Mouse (Mus musculus) forebrain, embryonic 15.5 days (tissue): ENCODE measurements around the gene Tmem115. TPM values are rescaled to one million over a fixed set of nuclear protein-coding genes. Genes with fewer than 3 reads are reported as not detected.
A peak's percentile ranks its signal among the peaks of the same experiment; 100 is the strongest.

Experiments
- ATAC-seq: fragments of 200-750 bp; cut with Nextera tagmentation; replicated peaks from 2 replicates; pipeline ENCODE4 v1.8.0; 2017; ENCODE audit warnings: mild to moderate bottlenecking, moderate TSS enrichment, moderate library complexity
- H3K27ac ChIP-seq: fragments of 300-500 bp; sonication (generic); replicated peaks from 2 replicates; pipeline ENCODE4 v1.5.1; 2015; ENCODE audit warnings: mild to moderate bottlenecking, inconsistent platforms
- H3K27me3 ChIP-seq: fragments of 300-500 bp; sonication (generic); 2 replicates; pipeline ENCODE4 v1.6.1; 2015; ENCODE audit warnings: inconsistent platforms
- H3K36me3 ChIP-seq: fragments of 300-500 bp; sonication (generic); 2 replicates; pipeline ENCODE4 v1.6.1; 2015; ENCODE audit warnings: mild to moderate bottlenecking, inconsistent platforms
- H3K4me1 ChIP-seq: fragments of 300-500 bp; sonication (generic); 2 replicates; pipeline ENCODE4 v1.6.1; 2015; ENCODE audit warnings: inconsistent platforms
- H3K4me2 ChIP-seq: fragments of 300-500 bp; sonication (generic); replicated peaks from 2 replicates; pipeline ENCODE4 v1.6.1; 2015; ENCODE audit warnings: mild to moderate bottlenecking, inconsistent platforms
- H3K4me3 ChIP-seq: fragments of 300-500 bp; sonication (generic); 2 replicates; pipeline ENCODE4 v1.5.1; 2015; ENCODE audit warnings: mild to moderate bottlenecking, inconsistent platforms
- H3K9ac ChIP-seq: fragments of 300-500 bp; sonication (generic); replicated peaks from 2 replicates; pipeline ENCODE4 v1.6.1; 2015; ENCODE audit warnings: mild to moderate bottlenecking, inconsistent platforms
- H3K9me3 ChIP-seq: fragments of 300-500 bp; sonication (generic); 2 replicates; pipeline ENCODE4 v1.6.1; 2016; ENCODE audit warnings: inconsistent platforms
- whole genome bisulfite sequencing: fragments of 180-500 bp; shearing (Covaris S2); methylation state at CpG from one replicate; pipeline ENCODE4 v1.1.7; 2015; ENCODE audit warnings: mixed read lengths; 5-methylcytosine and 5-hydroxymethylcytosine counted together
- polyA plus RNA-seq: library from polyadenylated mRNA; unstranded; fragments of >200 nt; fragmentation: Nextera tagmentation; extraction: Ambion mirVana; gene quantifications from 2 replicates; pipeline ENCODE4 v1.2.1, GENCODE M21; 2015

The Tmem115 gene
- polyA plus RNA-seq, 1 experiment from 2014 or later, result 45.8 TPM

DNA sequence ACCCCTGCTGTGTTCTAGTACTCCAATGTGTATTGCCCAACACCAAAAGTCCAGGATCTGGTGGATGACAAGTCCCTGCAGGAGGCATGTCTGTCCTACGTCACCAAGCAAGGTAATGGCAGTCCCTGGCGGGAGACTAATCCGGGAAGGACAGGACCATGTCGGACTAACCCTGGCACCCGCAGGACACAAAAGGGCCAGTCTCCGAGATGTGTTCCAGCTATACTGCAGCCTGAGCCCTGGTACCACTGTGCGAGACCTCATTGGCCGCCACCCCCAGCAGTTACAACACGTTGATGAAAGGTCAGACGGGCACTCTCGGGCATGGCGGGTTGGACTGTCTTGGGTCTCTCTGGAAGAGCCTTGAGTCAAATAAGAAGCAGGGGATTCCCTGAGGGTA is 11.0 kb downstream of the Tmem115 start:
- no peak for ATAC-seq
- Histone ChIP-seq H3K4me1 (peaks cover 42% of the 10 kb centered on the region), H3K9ac (no peak overlapping the region), H3K9me3 (no peaks in the 10 kb centered on the region), H3K4me3 (no peak overlapping the region), H3K4me2 (no peak overlapping the region), H3K27ac (no peak overlapping the region), H3K27me3 (0 out of 2 replicates have a peak, but pooled peaks cover 2% of the 10 kb centered on the region), H3K36me3 (peaks cover 23% of the 10 kb centered on the region)
- WGBS, result 93% methylated on average over 12 of the region's 12 CpGs

- H3K4me1 ChIP-seq, result peaks cover 42% of the 10 kb centered on the region
- WGBS, result 82% methylated on average over 10 of the region's 10 CpGs
Observed at GRCm38 (mm10) chr9:107545199-107545598, 11.5 kb downstream of the Tmem115 start.

GRCm38 (mm10) chr9:107545602-107546001 is 11.9 kb downstream of the Tmem115 start:
- WGBS, result 7% methylated on average over 3 of the region's 3 CpGs
- no peak overlapping the region for H3K4me2 ChIP-seq

More at GRCm38 (mm10) chr9:107545199-107545598, 11.5 kb downstream of the Tmem115 start:
- no peak overlapping the region for H3K4me2 ChIP-seq
- peaks cover 19% of the 10 kb centered on the region for H3K36me3 ChIP-seq
- H3K9me3 ChIP-seq, result no peaks in the 10 kb centered on the region
- ATAC-seq, result no peak
- H3K27me3 ChIP-seq, result 0 out of 2 replicates have a peak, but pooled peaks cover 5% of the 10 kb centered on the region
- H3K4me3 ChIP-seq, result no peak overlapping the region
- no peak overlapping the region for H3K27ac ChIP-seq
- H3K9ac ChIP-seq, result no peak overlapping the region

GRCm38 (mm10) chr9:107547026-107547425 is 13.3 kb downstream of the Tmem115 start, which contains the start of gene Zmynd10:
Gene Zmynd10 (plus strand): TSS chr9:107547298.
- H3K9ac ChIP-seq, result no peak within 1 kb of the TSS
- 4% methylated on average over 20 of the region's 20 CpGs for WGBS

More at GRCm38 (mm10) chr9:107545602-107546001, 11.9 kb downstream of the Tmem115 start:
- Histone ChIP-seq H3K9me3 (no peaks in the 10 kb centered on the region), H3K9ac (no peak overlapping the region), H3K27ac (no peak overlapping the region), H3K4me1 (peaks cover 40% of the 10 kb centered on the region), H3K36me3 (peaks cover 17% of the 10 kb centered on the region), H3K27me3 (peaks cover 9% of the 10 kb centered on the region), H3K4me3 (no peak overlapping the region)
- ATAC-seq, result no peak

DNA sequence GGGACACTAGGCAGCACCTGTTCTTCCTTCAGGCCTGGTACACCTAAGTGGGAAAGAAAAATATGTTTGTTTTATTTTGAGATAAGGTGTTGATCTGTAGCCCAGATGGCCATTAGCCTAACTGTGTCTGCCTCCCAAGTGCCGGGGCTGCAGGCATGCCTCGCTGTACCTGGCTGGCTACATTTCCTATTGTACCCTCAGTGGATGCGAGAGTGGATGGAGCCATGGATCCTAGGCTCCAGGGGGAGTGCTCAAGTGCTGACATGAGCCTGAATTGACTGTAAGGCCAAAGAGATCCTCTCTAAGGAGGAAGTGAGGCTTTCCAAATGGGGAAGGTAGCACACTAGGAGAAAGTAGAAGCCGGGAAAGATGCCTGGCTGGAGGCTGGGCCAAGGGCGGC is 14.2 kb downstream of the Tmem115 start:
- Histone ChIP-seq H3K27me3 (peaks cover 29% of the 10 kb centered on the region), H3K4me2 (no peak overlapping the region), H3K36me3 (peaks cover 17% of the 10 kb centered on the region), H3K4me3 (no peak overlapping the region), H3K9ac (no peak overlapping the region), H3K4me1 (peaks cover 36% of the 10 kb centered on the region), H3K9me3 (no peaks in the 10 kb centered on the region), H3K27ac (no peak overlapping the region)
- 80% methylated on average over 5 of the region's 5 CpGs for WGBS
- no peak for ATAC-seq

More at GRCm38 (mm10) chr9:107547026-107547425, 13.3 kb downstream of the Tmem115 start, which contains the start of gene Zmynd10:
- H3K9me3 ChIP-seq, result no peaks in the 10 kb centered on the region
- H3K4me1 ChIP-seq, result peaks cover 42% of the 10 kb centered on the region
- H3K27me3 ChIP-seq, result peaks cover 20% of the 10 kb centered on the region
- H3K27ac ChIP-seq, result peak within 1 kb of the TSS; percentile 60
- peak; percentile 67 for ATAC-seq
- H3K4me2 ChIP-seq, result peak within 1 kb of the TSS; percentile 41
- H3K4me3 ChIP-seq, result peak within 1 kb of the TSS; percentile 12
- H3K36me3 ChIP-seq, result peaks cover 17% of the 10 kb centered on the region

GRCm38 (mm10) chr9:107548820-107549219 is 15.1 kb downstream of the Tmem115 start:
- Histone ChIP-seq H3K4me3 (no peak overlapping the region), H3K9me3 (no peaks in the 10 kb centered on the region), H3K9ac (no peak overlapping the region), H3K4me2 (no peak overlapping the region), H3K4me1 (peaks cover 43% of the 10 kb centered on the region), H3K27ac (no peak overlapping the region), H3K36me3 (peaks cover 13% of the 10 kb centered on the region), H3K27me3 (peaks cover 33% of the 10 kb centered on the region)
- 88% methylated on average over 10 of the region's 10 CpGs for WGBS
- no peak for ATAC-seq

- no peak overlapping the region for H3K4me2 ChIP-seq
- H3K27ac ChIP-seq, result no peak overlapping the region
- 88% methylated on average over 20 of the region's 20 CpGs for WGBS
- H3K9ac ChIP-seq, result no peak overlapping the region
- peaks cover 33% of the 10 kb centered on the region for H3K27me3 ChIP-seq
- peaks cover 7% of the 10 kb centered on the region; the same call in 1 of the 2 replicates for H3K36me3 ChIP-seq
- H3K4me3 ChIP-seq, result no peak overlapping the region
- no peak for ATAC-seq
- no peaks in the 10 kb centered on the region for H3K9me3 ChIP-seq
- H3K4me1 ChIP-seq, result peaks cover 45% of the 10 kb centered on the region
Observed at GRCm38 (mm10) chr9:107549297-107550074, 15.7 kb downstream of the Tmem115 start.

DNA sequence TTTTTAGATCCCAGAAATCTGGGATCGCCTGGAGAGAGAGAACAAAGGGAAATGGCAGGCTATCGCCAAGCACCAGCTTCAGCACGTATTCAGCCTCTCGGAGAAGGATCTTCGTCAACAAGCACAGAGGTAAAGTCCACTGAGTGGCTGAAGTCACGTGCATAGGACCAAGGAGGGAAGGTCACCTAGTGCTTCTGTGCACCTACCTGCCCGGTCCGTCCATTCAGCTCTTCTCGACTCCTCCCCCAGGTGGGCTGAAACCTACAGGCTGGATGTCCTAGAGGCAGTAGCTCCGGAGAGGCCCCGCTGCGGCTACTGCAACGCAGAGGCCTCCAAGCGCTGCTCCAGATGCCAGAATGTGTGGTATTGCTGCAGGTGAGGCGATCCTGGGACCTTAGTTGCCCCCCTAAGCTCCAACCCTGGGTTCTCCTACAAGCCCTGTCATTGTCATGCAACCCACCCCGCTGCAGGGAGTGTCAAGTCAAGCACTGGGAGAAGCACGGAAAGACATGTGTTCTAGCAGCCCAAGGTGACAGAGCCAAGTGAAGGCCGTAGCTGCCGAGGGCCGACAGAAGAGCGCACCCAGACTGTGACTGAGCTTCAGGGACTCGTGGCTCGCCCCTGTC is 16.9 kb downstream of the Tmem115 start:
- no peak overlapping the region for H3K9ac ChIP-seq
- H3K27ac ChIP-seq, result no peak overlapping the region
- no peak overlapping the region for H3K4me3 ChIP-seq
- H3K36me3 ChIP-seq, result no peaks in the 10 kb centered on the region
- H3K27me3 ChIP-seq, result peaks cover 33% of the 10 kb centered on the region
- no peaks in the 10 kb centered on the region for H3K9me3 ChIP-seq
- peaks cover 49% of the 10 kb centered on the region for H3K4me1 ChIP-seq
- WGBS, result 37% methylated on average over 23 of the region's 23 CpGs
- peak overlapping the region; percentile 70 for H3K4me2 ChIP-seq
- no peak for ATAC-seq

- Histone ChIP-seq H3K9me3 (no peaks in the 10 kb centered on the region), H3K9ac (peak within 1 kb of the TSS; percentile 47), H3K4me1 (peaks cover 49% of the 10 kb centered on the region), H3K4me2 (peak within 1 kb of the TSS; percentile 70), H3K4me3 (peak within 1 kb of the TSS; percentile 41), H3K27me3 (peaks cover 33% of the 10 kb centered on the region), H3K36me3 (no peaks in the 10 kb centered on the region), H3K27ac (no peak within 1 kb of the TSS)
- WGBS, result 2% methylated on average over 58 of the region's 63 CpGs
- ATAC-seq, result no peak
Observed at GRCm38 (mm10) chr9:107551117-107551889, 17.6 kb downstream of the Tmem115 start, which contains the start of gene Rassf1. Gene Rassf1 (plus strand): TSS chr9:107551555.

GRCm38 (mm10) chr9:107551890-107552355 is 18.2 kb downstream of the Tmem115 start:
- no peak for ATAC-seq
- H3K9me3 ChIP-seq, result no peaks in the 10 kb centered on the region
- peaks cover 48% of the 10 kb centered on the region for H3K4me1 ChIP-seq
- H3K4me2 ChIP-seq, result peak overlapping the region; percentile 70
- peak overlapping the region; percentile 41 for H3K4me3 ChIP-seq
- no peaks in the 10 kb centered on the region for H3K36me3 ChIP-seq
- peak overlapping the region; percentile 47 for H3K9ac ChIP-seq
- WGBS, result 11% methylated on average over 8 of the region's 8 CpGs
- H3K27ac ChIP-seq, result no peak overlapping the region
- peaks cover 33% of the 10 kb centered on the region for H3K27me3 ChIP-seq

GRCm38 (mm10) chr9:107552690-107553393 is 19.1 kb downstream of the Tmem115 start:
- H3K27me3 ChIP-seq, result peaks cover 33% of the 10 kb centered on the region
- 78% methylated on average over 5 of the region's 5 CpGs for WGBS

More at GRCm38 (mm10) chr9:107552690-107553393, 19.1 kb downstream of the Tmem115 start:
- Histone ChIP-seq H3K9me3 (no peaks in the 10 kb centered on the region), H3K4me1 (peaks cover 41% of the 10 kb centered on the region), H3K9ac (no peak overlapping the region), H3K27ac (no peak overlapping the region), H3K36me3 (peaks cover 6% of the 10 kb centered on the region), H3K4me3 (no peak overlapping the region), H3K4me2 (peak overlapping the region; percentile 90; the same call in 1 of the 2 replicates)
- ATAC-seq, result no peak
